In the genomic region with DNA sequence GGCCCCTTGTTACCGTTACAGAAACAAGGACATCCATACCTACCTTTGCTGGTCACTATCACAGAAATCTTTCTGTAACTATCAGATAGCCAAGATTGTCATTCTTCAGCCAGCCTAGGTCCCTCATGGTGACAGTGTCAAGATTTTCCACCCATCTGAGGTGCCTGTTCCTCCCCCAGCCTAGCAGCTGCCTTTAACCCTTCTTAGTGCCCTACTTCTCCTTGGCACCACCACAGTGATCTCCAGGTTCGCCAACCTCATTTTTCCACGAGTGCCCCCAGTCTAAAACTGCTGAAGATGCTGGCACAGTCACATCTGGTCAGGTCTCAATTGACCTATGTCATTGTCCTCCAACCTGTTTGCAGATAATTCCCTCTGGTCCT, we compare ENCODE assay signal across 1 mouse cellular context.
TF ChIP-seq lines count a peak whose summit lies in the region.

No protein-coding gene starts in this region.

TF ChIP-seq in myocyte, 11 proteins besides CTCF, POLR2A, EP300 and RAD21 (continued from another document):
- TF ChIP-seq POLR2AphosphoS2 (IDR thresholded peaks at IDR 0.05; ENCODE audit: insufficient read length, low read depth) (no peak), MYOG (IDR thresholded peaks at IDR 0.05; ENCODE audit: control insufficient read depth in 1 of 3, insufficient read depth in 1 of 3, insufficient read length in 2 of 3, low read depth in 2 of 3) (no peak)
